Mouse (Mus musculus): ENCODE results near the gene Slc9a2.

The Slc9a2 gene

GRCm38 (mm10) chr1:40789666-40790233 is 109.4 kb downstream of the Slc9a2 start:
- peak; percentile 82 for DNase-seq

- DNase-seq: peak; percentile 98
These were observed 110.2 kb downstream of the Slc9a2 start, which contains the start of gene Mfsd9 for GRCm38 (mm10) chr1:40790324-40791141. Gene Mfsd9, minus strand, starts transcription at chr1:40790687.

- DNase-seq: no peak
These were observed 115.1 kb downstream of the Slc9a2 start for GRCm38 (mm10) chr1:40795508-40795907.

GRCm38 (mm10) chr1:40797348-40797747 is 117.0 kb downstream of the Slc9a2 start:
- DNase-seq: peak; percentile 95

GRCm38 (mm10) chr1:40799121-40799520 is 118.7 kb downstream of the Slc9a2 start:
- peak; percentile 95 for DNase-seq

GRCm38 (mm10) chr1:40800908-40801307 is 120.5 kb downstream of the Slc9a2 start:
- DNase-seq: peak; percentile 36

GRCm38 (mm10) chr1:40802759-40803158 is 122.4 kb downstream of the Slc9a2 start:
- peak; percentile 87 for DNase-seq

GRCm38 (mm10) chr1:40804118-40804517 is 123.7 kb downstream of the Slc9a2 start:
- peak; percentile 80 for DNase-seq

GRCm38 (mm10) chr1:40805351-40805750 is 125.0 kb downstream of the Slc9a2 start, which contains the start of gene Tmem182:
Gene Tmem182, plus strand, starts transcription at chr1:40805601.
- DNase-seq: peak; percentile 99

GRCm38 (mm10) chr1:40805891-40806290 is 125.5 kb downstream of the Slc9a2 start:
- DNase-seq: peak; percentile 87

- DNase-seq: peak; percentile 73
These were observed 128.3 kb downstream of the Slc9a2 start for GRCm38 (mm10) chr1:40808643-40809042.

- DNase-seq: peak; percentile 97
These were observed 134.9 kb downstream of the Slc9a2 start for GRCm38 (mm10) chr1:40815071-40815845.
